Mouse (Mus musculus): Measurements from ENCODE around the gene Pole3. TPM values are rescaled to one million over a fixed set of nuclear protein-coding genes. Genes with fewer than 3 reads are reported as not detected.

Pole3 gene
- total and polyA plus RNA-seq, 2 experiments from 2014 or later, result 21.9 to 31.4 TPM

GRCm38 (mm10) chr4:62487914-62488313, 37.0 kb downstream of the Pole3 start:
- WGBS, result 84% methylated on average over 2 of the region's 2 CpGs
- DNase-seq (ENCODE audit: low spot score) (no peak), ATAC-seq (ENCODE audit: insufficient read depth, low read depth) (no peak)
- no peak overlapping the region for H3K4me3 ChIP-seq (ENCODE audit: low read depth, low read length)
- H3K27ac ChIP-seq (ENCODE audit: low read depth), result no peak overlapping the region
- no peak for TF ChIP-seq CTCF (IDR thresholded peaks at IDR 0.05; ENCODE audit: low read depth)
- no peak for TF ChIP-seq EP300 (IDR thresholded peaks at IDR 0.05; ENCODE audit: low read depth)
- H3K27me3 ChIP-seq (ENCODE audit: control insufficient read depth, insufficient read depth, low read length), result no peaks in the 10 kb centered on the region
- no peaks in the 10 kb centered on the region for H3K9me3 ChIP-seq (replicated peaks; ENCODE audit: control insufficient read depth, low read length)
- H3K9ac ChIP-seq (replicated peaks; ENCODE audit: low read depth, low read length), result no peak overlapping the region
- H3K4me2 ChIP-seq (ENCODE audit: low read depth, low read length), result no peak overlapping the region
- no peaks in the 10 kb centered on the region for H3K4me1 ChIP-seq (ENCODE audit: control insufficient read depth, insufficient read depth)
- H3K36me3 ChIP-seq (replicated peaks; ENCODE audit: control insufficient read depth, insufficient read depth, low read length), result no peaks in the 10 kb centered on the region

- Histone ChIP-seq H3K4me3 (ENCODE audit: low read depth, low read length) (no peak overlapping the region), H3K9ac (replicated peaks; ENCODE audit: low read depth, low read length) (no peak overlapping the region), H3K27ac (ENCODE audit: low read depth) (no peak overlapping the region), H3K4me1 (ENCODE audit: control insufficient read depth, insufficient read depth) (no peaks in the 10 kb centered on the region), H3K36me3 (replicated peaks; ENCODE audit: control insufficient read depth, insufficient read depth, low read length) (no peaks in the 10 kb centered on the region), H3K27me3 (ENCODE audit: control insufficient read depth, insufficient read depth, low read length) (no peaks in the 10 kb centered on the region), H3K9me3 (replicated peaks; ENCODE audit: control insufficient read depth, low read length) (no peaks in the 10 kb centered on the region), H3K4me2 (ENCODE audit: low read depth, low read length) (no peak overlapping the region)
- no peak for DNase-seq (ENCODE audit: low spot score)
- 84% methylated on average over 5 of the region's 5 CpGs for WGBS
- ATAC-seq (ENCODE audit: insufficient read depth, low read depth), result no peak
- TF ChIP-seq EP300 (IDR thresholded peaks at IDR 0.05; ENCODE audit: low read depth) (no peak), CTCF (IDR thresholded peaks at IDR 0.05; ENCODE audit: low read depth) (no peak)
These were observed 37.7 kb downstream of the Pole3 start for GRCm38 (mm10) chr4:62487172-62487571.

GRCm38 (mm10) chr4:62486162-62486696, 38.6 kb downstream of the Pole3 start:
- 85% methylated on average over 15 of the region's 15 CpGs for WGBS
- Histone ChIP-seq H3K27me3 (ENCODE audit: control insufficient read depth, insufficient read depth, low read length) (no peaks in the 10 kb centered on the region), H3K4me3 (ENCODE audit: low read depth, low read length) (no peak overlapping the region), H3K9me3 (replicated peaks; ENCODE audit: control insufficient read depth, low read length) (no peaks in the 10 kb centered on the region), H3K36me3 (replicated peaks; ENCODE audit: control insufficient read depth, insufficient read depth, low read length) (no peaks in the 10 kb centered on the region), H3K4me1 (ENCODE audit: control insufficient read depth, insufficient read depth) (no peaks in the 10 kb centered on the region), H3K4me2 (ENCODE audit: low read depth, low read length) (no peak overlapping the region), H3K9ac (replicated peaks; ENCODE audit: low read depth, low read length) (no peak overlapping the region), H3K27ac (ENCODE audit: low read depth) (no peak overlapping the region)
- ATAC-seq (ENCODE audit: insufficient read depth, low read depth) (no peak), DNase-seq (ENCODE audit: low spot score) (no peak)
- TF ChIP-seq CTCF (IDR thresholded peaks at IDR 0.05; ENCODE audit: low read depth), result no peak
- TF ChIP-seq EP300 (IDR thresholded peaks at IDR 0.05; ENCODE audit: low read depth), result no peak

GRCm38 (mm10) chr4:62485450-62486161, 39.3 kb downstream of the Pole3 start:
- Histone ChIP-seq H3K4me1 (ENCODE audit: control insufficient read depth, insufficient read depth) (no peaks in the 10 kb centered on the region), H3K9ac (replicated peaks; ENCODE audit: low read depth, low read length) (no peak overlapping the region), H3K27me3 (ENCODE audit: control insufficient read depth, insufficient read depth, low read length) (no peaks in the 10 kb centered on the region), H3K4me2 (ENCODE audit: low read depth, low read length) (no peak overlapping the region), H3K4me3 (ENCODE audit: low read depth, low read length) (no peak overlapping the region), H3K36me3 (replicated peaks; ENCODE audit: control insufficient read depth, insufficient read depth, low read length) (no peaks in the 10 kb centered on the region), H3K9me3 (replicated peaks; ENCODE audit: control insufficient read depth, low read length) (no peaks in the 10 kb centered on the region), H3K27ac (ENCODE audit: low read depth) (no peak overlapping the region)
- ATAC-seq (ENCODE audit: insufficient read depth, low read depth) (no peak), DNase-seq (ENCODE audit: low spot score) (no peak)
- 67% methylated on average over 8 of the region's 8 CpGs for WGBS
- TF ChIP-seq EP300 (IDR thresholded peaks at IDR 0.05; ENCODE audit: low read depth) (no peak), CTCF (IDR thresholded peaks at IDR 0.05; ENCODE audit: low read depth) (no peak)

GRCm38 (mm10) chr4:62484928-62485327, 39.9 kb downstream of the Pole3 start:
- ATAC-seq (ENCODE audit: insufficient read depth, low read depth), result no peak
- Histone ChIP-seq H3K9me3 (replicated peaks; ENCODE audit: control insufficient read depth, low read length) (no peaks in the 10 kb centered on the region), H3K27ac (ENCODE audit: low read depth) (no peak overlapping the region), H3K36me3 (replicated peaks; ENCODE audit: control insufficient read depth, insufficient read depth, low read length) (no peaks in the 10 kb centered on the region), H3K4me3 (ENCODE audit: low read depth, low read length) (no peak overlapping the region), H3K27me3 (ENCODE audit: control insufficient read depth, insufficient read depth, low read length) (peaks cover 2% of the 10 kb centered on the region), H3K4me1 (ENCODE audit: control insufficient read depth, insufficient read depth) (peaks cover 4% of the 10 kb centered on the region; the same call in 1 of the 2 replicates), H3K9ac (replicated peaks; ENCODE audit: low read depth, low read length) (no peak overlapping the region), H3K4me2 (ENCODE audit: low read depth, low read length) (no peak overlapping the region)
- 67% methylated on average over 3 of the region's 3 CpGs for WGBS
- no peak for TF ChIP-seq EP300 (IDR thresholded peaks at IDR 0.05; ENCODE audit: low read depth)
- no peak for TF ChIP-seq CTCF (IDR thresholded peaks at IDR 0.05; ENCODE audit: low read depth)
- no peak for DNase-seq (ENCODE audit: low spot score)
